Mouse (Mus musculus) kidney, embryonic 15.5 days (tissue): Measurements from ENCODE around the gene Pi4kb. TPM values are rescaled to one million over a fixed set of nuclear protein-coding genes. Genes with fewer than 3 reads are reported as not detected.
"Not testable (repeated sequence)": the region's sequence is repeated elsewhere in the genome, so short reads cannot be mapped to it uniquely, and the experiment has no call there.

Source experiments
- ATAC-seq: fragments of 200-750 bp; cut with Nextera tagmentation; replicated peaks from 2 replicates; pipeline ENCODE4 v1.8.0; 2017; ENCODE audit warnings: moderate TSS enrichment; ENCODE audit not compliant: low FRiP score
- H3K27ac ChIP-seq: fragments of 300-500 bp; sonication (generic); 2 replicates; pipeline ENCODE4 v1.5.1; 2015; ENCODE audit warnings: mild to moderate bottlenecking, inconsistent platforms
- H3K27me3 ChIP-seq: fragments of 300-500 bp; sonication (generic); 2 replicates; pipeline ENCODE4 v1.6.1; 2015; ENCODE audit warnings: inconsistent platforms
- H3K36me3 ChIP-seq: fragments of 300-500 bp; sonication (generic); 2 replicates; pipeline ENCODE4 v1.6.1; 2015; ENCODE audit warnings: inconsistent platforms
- H3K4me1 ChIP-seq: fragments of 300-500 bp; sonication (generic); 2 replicates; pipeline ENCODE4 v1.6.1; 2015; ENCODE audit warnings: inconsistent platforms
- H3K4me2 ChIP-seq: fragments of 300-500 bp; sonication (generic); 2 replicates; pipeline ENCODE4 v1.6.1; 2015; ENCODE audit warnings: moderate library complexity, mild to moderate bottlenecking, inconsistent platforms
- H3K4me3 ChIP-seq: fragments of 300-500 bp; sonication (generic); replicated peaks from 2 replicates; pipeline ENCODE4 v1.5.1; 2015; ENCODE audit warnings: mild to moderate bottlenecking, inconsistent platforms
- H3K9ac ChIP-seq: fragments of 300-500 bp; sonication (generic); 2 replicates; pipeline ENCODE4 v1.6.1; 2015; ENCODE audit warnings: mild to moderate bottlenecking, inconsistent platforms
- H3K9me3 ChIP-seq: fragments of 300-500 bp; sonication (generic); replicated peaks from 2 replicates; pipeline ENCODE4 v1.6.1; 2016; ENCODE audit warnings: inconsistent platforms
- WGBS: fragments of 180-500 bp; shearing (Covaris S2); methylation state at CpG from one replicate; pipeline ENCODE4 v1.1.7; 2015; ENCODE audit warnings: mixed read lengths; 5-methylcytosine and 5-hydroxymethylcytosine counted together
- polyA plus RNA-seq: library from polyadenylated mRNA; unstranded; fragments of >200 nt; fragmentation: Nextera tagmentation; extraction: Ambion mirVana; gene quantifications from 2 replicates; pipeline ENCODE4 v1.2.1, GENCODE M21; 2015

The Pi4kb gene
- polyA plus RNA-seq: 21.4 and 27.5 TPM in 2 replicates

- Histone ChIP-seq H3K9ac (peak within 1 kb of the TSS; percentile 95), H3K9me3 (no peaks in the 10 kb centered on the region), H3K36me3 (peaks cover 18% of the 10 kb centered on the region), H3K4me2 (peak within 1 kb of the TSS; percentile 66), H3K27me3 (no peaks in the 10 kb centered on the region), H3K27ac (peak within 1 kb of the TSS; percentile 96), H3K4me1 (peaks cover 16% of the 10 kb centered on the region), H3K4me3 (peak within 1 kb of the TSS; percentile 95)
- ATAC-seq: peak; percentile 95
- WGBS: under 1% methylated on average over 56 of the region's 57 CpGs
Observed at GRCm38 (mm10) chr3:94974528-94975422, at the start of gene Pi4kb. Gene Pi4kb (plus strand): TSS chr3:94974731.

- not testable (repeated sequence) for H3K36me3 ChIP-seq, H3K4me1 ChIP-seq, H3K4me3 ChIP-seq, H3K4me2 ChIP-seq, H3K9me3 ChIP-seq, H3K27ac ChIP-seq, H3K27me3 ChIP-seq, H3K9ac ChIP-seq, ATAC-seq
- WGBS: 37% methylated on average over 4 of the region's 4 CpGs
Observed at GRCm38 (mm10) chr3:94926301-94926736, 48.2 kb upstream of the Pi4kb start.

GRCm38 (mm10) chr3:94928979-94929378, 45.6 kb upstream of the Pi4kb start:
- not testable (repeated sequence) for H3K4me3 ChIP-seq, H3K27ac ChIP-seq, H3K9ac ChIP-seq, H3K9me3 ChIP-seq, H3K27me3 ChIP-seq, H3K36me3 ChIP-seq, ATAC-seq, H3K4me2 ChIP-seq
- WGBS: 90% methylated on average over 4 of the region's 4 CpGs
- H3K4me1 ChIP-seq: peaks cover 30% of the 10 kb centered on the region

- WGBS: 34% methylated on average over 7 of the region's 7 CpGs
- H3K27me3 ChIP-seq, H3K4me3 ChIP-seq, H3K9ac ChIP-seq, H3K9me3 ChIP-seq, H3K36me3 ChIP-seq, H3K4me2 ChIP-seq: not testable (repeated sequence)
- ATAC-seq: 0 out of 2 replicates have a peak, but pooled peaks have one; percentile 22
- Histone ChIP-seq H3K4me1 (peaks cover 33% of the 10 kb centered on the region), H3K27ac (peak overlapping the region; percentile 78)
Observed at GRCm38 (mm10) chr3:94930386-94931266, 43.9 kb upstream of the Pi4kb start.

GRCm38 (mm10) chr3:94931427-94932082, 43.0 kb upstream of the Pi4kb start:
- H3K36me3 ChIP-seq, H3K4me2 ChIP-seq, H3K4me3 ChIP-seq, H3K9me3 ChIP-seq, ATAC-seq, H3K27ac ChIP-seq, H3K9ac ChIP-seq, H3K27me3 ChIP-seq: not testable (repeated sequence)
- peaks cover 33% of the 10 kb centered on the region for H3K4me1 ChIP-seq
- WGBS: 76% methylated on average over 10 of the region's 10 CpGs

- 40% methylated on average over 2 of the region's 2 CpGs for WGBS
- not testable (repeated sequence) for H3K9me3 ChIP-seq, H3K36me3 ChIP-seq, H3K9ac ChIP-seq, ATAC-seq, H3K4me3 ChIP-seq, H3K27me3 ChIP-seq
- Histone ChIP-seq H3K4me1 (peaks cover 33% of the 10 kb centered on the region), H3K27ac (peak overlapping the region; percentile 95), H3K4me2 (peak overlapping the region; percentile 62)
Observed at GRCm38 (mm10) chr3:94932279-94932678, 42.3 kb upstream of the Pi4kb start.

GRCm38 (mm10) chr3:94932809-94933564, 41.5 kb upstream of the Pi4kb start, which contains the start of gene Selenbp1:
Gene Selenbp1 (plus strand): TSS chr3:94933056.
- 2% methylated on average over 16 of the region's 16 CpGs for WGBS
- Histone ChIP-seq H3K27ac (peak within 1 kb of the TSS; percentile 95), H3K4me3 (peak within 1 kb of the TSS; percentile 46), H3K4me2 (peak within 1 kb of the TSS; percentile 62), H3K9ac (peak within 1 kb of the TSS; percentile 27), H3K36me3 (no peaks in the 10 kb centered on the region), H3K27me3 (no peaks in the 10 kb centered on the region), H3K9me3 (no peaks in the 10 kb centered on the region), H3K4me1 (peaks cover 33% of the 10 kb centered on the region)
- peak; percentile 88 for ATAC-seq

- not testable (repeated sequence) for H3K36me3 ChIP-seq, H3K9ac ChIP-seq, H3K27me3 ChIP-seq, H3K9me3 ChIP-seq, ATAC-seq
- Histone ChIP-seq H3K4me1 (peaks cover 33% of the 10 kb centered on the region), H3K4me3 (peak overlapping the region; percentile 46; the same call in 1 of the 2 replicates), H3K4me2 (peak overlapping the region; percentile 62), H3K27ac (peak overlapping the region; percentile 71; the same call in 1 of the 2 replicates)
- no CpG with 5 or more reads among the region's 2 CpGs for WGBS
Observed at GRCm38 (mm10) chr3:94933604-94934003, 40.9 kb upstream of the Pi4kb start.

- ATAC-seq, H3K4me2 ChIP-seq, H3K9ac ChIP-seq, H3K9me3 ChIP-seq, H3K4me3 ChIP-seq, H3K27me3 ChIP-seq, H3K36me3 ChIP-seq, H3K27ac ChIP-seq: not testable (repeated sequence)
- WGBS: 95% methylated on average over 3 of the region's 3 CpGs
- peaks cover 33% of the 10 kb centered on the region for H3K4me1 ChIP-seq
Observed at GRCm38 (mm10) chr3:94934564-94934963, 40.0 kb upstream of the Pi4kb start.

- not testable (repeated sequence) for H3K4me2 ChIP-seq, H3K4me3 ChIP-seq
- 61% methylated on average over 3 of the region's 3 CpGs for WGBS
Observed at GRCm38 (mm10) chr3:94935332-94935731, 39.2 kb upstream of the Pi4kb start.

GRCm38 (mm10) chr3:94936147-94936546, 38.4 kb upstream of the Pi4kb start:
- H3K27ac ChIP-seq, ATAC-seq, H3K4me3 ChIP-seq, H3K9ac ChIP-seq, H3K4me2 ChIP-seq, H3K9me3 ChIP-seq, H3K27me3 ChIP-seq, H3K36me3 ChIP-seq: not testable (repeated sequence)
- WGBS: 89% methylated on average over 5 of the region's 5 CpGs
- H3K4me1 ChIP-seq: peaks cover 24% of the 10 kb centered on the region

More at GRCm38 (mm10) chr3:94935332-94935731, 39.2 kb upstream of the Pi4kb start:
- not testable (repeated sequence) for H3K9me3 ChIP-seq, H3K27me3 ChIP-seq, ATAC-seq, H3K36me3 ChIP-seq, H3K9ac ChIP-seq
- peak overlapping the region; percentile 22; the same call in 1 of the 2 replicates for H3K27ac ChIP-seq
- peaks cover 30% of the 10 kb centered on the region for H3K4me1 ChIP-seq
